Mouse (Mus musculus): ENCODE measurements around the gene Bcas3. TPM values are rescaled to one million over a fixed set of nuclear protein-coding genes. Genes with fewer than 3 reads are reported as not detected.

Gene Bcas3
- total RNA-seq, 1 experiment from 2014 or later: 40.5 TPM

DNA sequence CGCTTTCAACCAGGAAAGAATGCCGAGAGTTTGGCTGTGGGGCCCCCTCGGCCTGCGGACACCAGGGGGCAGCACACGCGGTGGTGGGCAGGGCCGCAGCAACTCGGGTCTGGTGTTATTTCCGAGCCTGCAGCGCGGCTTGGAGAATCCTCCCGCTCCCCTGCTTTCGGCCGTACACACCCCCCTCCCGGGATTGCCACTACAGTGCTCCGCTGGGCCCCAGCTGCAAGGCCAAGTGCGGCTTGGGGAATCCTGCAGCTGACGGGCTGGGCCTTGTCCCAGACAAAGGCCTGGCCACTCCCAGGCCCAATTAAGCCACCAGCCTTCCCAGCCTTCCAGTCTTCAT is 490.4 kb downstream of the Bcas3 start:
- peak; percentile 93 for DNase-seq

DNA sequence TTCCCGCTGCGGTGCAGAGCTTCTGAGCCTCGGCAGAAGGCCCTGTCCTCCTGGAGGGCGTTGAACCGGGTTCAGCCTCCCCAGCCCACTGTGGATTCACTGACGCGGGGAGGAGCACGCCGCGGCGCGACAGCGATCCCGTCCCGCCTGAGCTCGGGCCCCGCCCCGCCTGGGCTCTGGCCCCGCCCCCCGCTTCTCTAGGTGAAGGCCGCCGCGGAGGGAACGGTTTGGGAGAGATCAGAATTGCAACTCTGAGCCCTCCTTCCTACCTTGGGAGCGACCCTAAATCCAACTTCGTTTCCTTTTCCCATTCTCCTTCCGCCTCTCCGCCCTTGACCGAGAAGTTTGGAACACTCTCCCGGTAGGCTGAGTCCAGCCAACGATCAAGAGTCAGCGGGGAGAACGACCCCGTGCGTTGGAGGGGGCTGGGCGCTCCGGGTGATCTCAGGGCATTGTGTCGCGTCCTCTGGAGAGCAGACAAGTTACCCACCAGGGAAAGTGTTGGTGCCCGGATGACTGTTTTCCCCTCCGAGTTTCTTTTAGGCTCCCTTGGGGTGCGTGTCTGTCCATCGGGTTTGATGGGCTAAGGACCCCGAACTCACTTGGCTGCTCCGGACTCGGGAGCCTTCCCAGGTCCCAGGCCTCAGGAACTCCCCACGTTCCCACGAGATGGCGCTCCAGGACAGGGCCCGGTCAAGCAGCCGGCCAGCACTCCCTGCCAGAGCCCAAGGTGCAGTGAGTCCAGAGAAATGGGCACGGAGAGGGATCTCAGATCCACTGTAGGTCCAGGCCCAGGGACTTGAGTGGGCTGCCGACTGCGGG is 491.4 kb downstream of the Bcas3 start:
- DNase-seq: peak; percentile 96

GRCm38 (mm10) chr11:85844971-85845370 is 492.0 kb downstream of the Bcas3 start:
- DNase-seq: no peak

GRCm38 (mm10) chr11:85845921-85846320 is 493.0 kb downstream of the Bcas3 start:
- DNase-seq: peak; percentile 67

DNA sequence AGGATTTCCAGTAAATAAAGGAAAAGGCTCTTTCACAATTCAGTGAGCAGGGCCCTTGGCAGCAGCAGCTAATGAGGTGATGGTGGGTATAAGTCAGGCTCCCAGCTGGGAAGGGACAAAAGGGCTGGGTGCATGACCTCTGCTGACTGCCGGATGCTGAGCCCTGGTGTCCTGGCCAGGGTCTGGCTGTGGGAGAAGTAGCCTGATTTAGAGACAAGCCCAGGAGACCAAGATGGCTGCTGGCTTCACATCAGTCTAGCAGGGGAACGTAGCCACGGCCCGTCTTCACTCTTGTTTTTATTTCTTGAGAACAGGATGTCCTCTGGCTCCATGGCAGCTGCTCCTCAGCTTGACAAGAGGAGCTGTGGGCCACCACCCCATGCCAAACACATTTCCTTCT is 493.5 kb downstream of the Bcas3 start:
- peak; percentile 70 for DNase-seq

DNA sequence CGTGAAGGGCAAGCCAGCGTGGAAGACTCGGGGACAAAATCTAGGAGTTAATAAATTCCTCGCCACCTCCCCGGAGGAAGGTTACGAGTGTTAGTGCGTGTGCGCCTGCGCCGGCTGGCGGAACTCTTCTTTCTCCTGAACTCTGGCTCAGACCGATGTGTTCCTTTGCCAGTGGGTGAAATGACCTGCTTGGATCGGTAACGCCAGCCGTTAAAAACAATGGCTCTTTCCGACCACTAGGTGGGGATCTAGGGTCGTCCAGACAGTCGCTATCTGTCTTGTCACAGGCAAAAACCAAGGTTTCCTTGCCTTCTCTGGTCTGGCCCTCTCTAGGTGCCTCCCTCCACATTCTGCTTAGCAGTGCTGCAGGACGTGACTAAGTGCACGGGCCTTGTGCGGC is 496.1 kb downstream of the Bcas3 start:
- DNase-seq: peak; percentile 88

DNA sequence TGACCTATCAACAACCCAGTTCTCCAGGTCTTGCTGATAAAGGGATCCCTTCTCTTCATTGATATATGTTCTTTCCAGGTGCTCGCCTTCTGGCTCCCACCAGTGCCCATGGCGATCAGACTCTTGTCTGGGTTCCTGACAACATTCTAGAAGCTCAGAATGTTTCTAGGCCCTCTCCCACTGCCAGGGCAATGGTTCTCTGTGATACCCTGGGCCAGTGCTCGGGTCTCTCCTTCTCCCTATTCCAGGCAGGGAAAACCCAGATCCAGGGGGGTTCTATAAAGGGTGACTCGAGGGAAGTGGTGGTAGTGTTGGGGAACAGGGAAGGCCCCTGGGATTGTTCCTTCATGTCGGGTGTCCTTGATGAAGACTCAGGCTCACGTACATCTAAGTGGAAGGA is 497.3 kb downstream of the Bcas3 start, which contains the start of gene Gm11444:
Gene Gm11444 (minus strand): TSS at position 101 of the 400 bp plus-strand sequence.
- no peak for DNase-seq

DNA sequence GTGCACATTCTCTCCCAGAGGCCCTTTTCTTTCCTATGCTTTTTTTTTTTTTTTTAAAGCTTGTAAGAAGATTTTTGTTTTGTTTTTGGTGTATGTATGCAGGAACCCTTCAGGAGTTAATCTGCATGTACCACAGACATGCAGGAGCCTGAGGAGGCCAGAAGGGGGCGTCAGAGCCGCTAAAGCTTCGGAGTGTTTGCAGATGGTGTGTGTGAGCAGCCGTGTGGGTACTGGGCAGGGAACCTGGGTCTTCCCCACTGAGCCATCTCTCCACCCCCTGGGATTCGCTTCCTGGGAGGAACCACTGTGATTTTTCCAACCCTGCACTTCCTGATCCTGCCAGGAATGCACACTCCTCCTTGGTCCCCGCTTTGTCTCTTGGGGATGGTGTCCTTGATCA is 497.8 kb downstream of the Bcas3 start:
- DNase-seq: peak; percentile 52

DNA sequence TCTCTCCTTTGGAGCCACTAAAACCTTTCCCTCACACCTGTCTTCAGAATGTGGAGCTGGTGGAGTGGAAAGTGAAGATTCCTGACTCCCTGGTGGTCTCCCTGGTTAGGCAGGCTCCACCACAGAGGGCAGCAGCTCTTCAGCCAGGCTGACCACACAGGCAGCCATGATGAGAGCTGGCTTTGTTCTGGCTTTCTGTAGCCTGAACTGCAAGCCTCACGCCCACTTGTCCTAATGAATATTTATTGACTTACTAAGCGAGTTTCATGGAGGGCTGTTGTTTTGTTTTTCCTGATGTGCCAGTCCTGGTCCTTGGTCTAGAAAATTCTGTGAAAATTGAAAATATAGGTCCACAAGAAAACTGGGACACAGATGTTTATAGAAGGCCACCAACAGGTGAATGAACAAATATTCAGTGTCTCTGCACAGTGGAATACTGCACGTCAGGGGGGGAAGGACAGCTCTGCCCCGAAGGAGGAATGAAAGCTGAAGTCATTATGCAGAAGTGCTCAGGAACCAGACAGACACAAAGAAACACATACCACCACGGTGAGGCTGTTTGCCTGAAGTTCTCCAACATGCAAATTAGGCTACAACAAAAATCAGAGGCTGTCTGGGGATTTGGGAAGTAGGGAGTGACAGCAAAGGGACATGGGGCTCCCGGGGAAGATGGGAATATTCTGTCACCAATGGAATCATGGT is 505.2 kb downstream of the Bcas3 start:
- no peak for DNase-seq

- peak; percentile 43 for DNase-seq
These were observed 511.4 kb downstream of the Bcas3 start for GRCm38 (mm10) chr11:85864363-85864762.

Small RNA genes within 50 kb of the gene (microRNA-seq; reads per million reads assigned to microRNA genes)
- 0 reads per million in 2 experiments for gene Mir5110

Other genes with a start within 250 kb of the Bcas3 start
- gene Usp32, start 213.0 kb upstream of the Bcas3 start, total RNA-seq (2021): 29.1 and 37.5 TPM in 2 replicates
- gene 1700125H20Rik, start 182.8 kb upstream of the Bcas3 start, total RNA-seq (2021): 1.1 and 1.4 TPM in 2 replicates
- 43.0 and 43.3 TPM in 2 replicates for gene Appbp2, start 118.0 kb upstream of the Bcas3 start, total RNA-seq (2021)
- 16.6 and 19.5 TPM in 2 replicates for gene Ppm1d, start 41.9 kb upstream of the Bcas3 start, total RNA-seq (2021)

Measured in adrenal gland, postnatal 14 days (tissue).